Comparison of ENCODE assay signal across 17 mouse cellular contexts in the genomic region with DNA sequence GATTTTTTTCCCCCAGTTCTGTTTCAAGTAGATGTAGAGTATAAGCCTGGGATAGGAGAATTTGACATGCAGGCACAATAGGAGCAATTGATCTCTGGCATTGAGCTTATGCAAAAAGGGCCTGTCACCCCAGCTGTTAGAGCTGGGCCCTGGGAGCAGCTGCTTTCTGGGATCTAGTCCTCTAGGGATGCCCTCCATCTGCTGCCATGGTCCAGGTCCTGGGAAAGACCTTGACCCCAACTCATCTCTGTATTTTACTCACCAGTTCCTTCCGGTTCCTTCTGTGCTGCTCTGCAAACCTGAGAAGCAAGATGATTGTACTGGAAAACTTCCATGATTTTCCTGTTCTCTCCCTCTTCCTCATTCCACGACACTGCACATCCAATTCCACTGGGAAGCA.
DNase-seq lines count a peak whose midpoint lies in the region; ATAC-seq and TF ChIP-seq lines count a peak whose summit lies in the region.
"Had no signal": no experiment of that assay in that cellular context is flagged by ENCODE, and none has a peak within 500 bp of the region (broad histone marks: within the 10 kb centered on the region; RNA-seq: fewer than 3 reads in every experiment).

No protein-coding gene starts in this region.

- peak overlapping the region; percentile 55; the same call in 1 of the 2 replicates for H3K27ac ChIP-seq in cerebellum, adult 2 months (ENCODE audit: insufficient read depth, low read length)
- peak overlapping the region; percentile 73 for H3K27ac ChIP-seq in hindbrain, embryonic 13.5 days
- H3K27ac ChIP-seq: embryonic facial prominence, embryonic 13.5 days; left cerebral cortex, adult 2 months; limb, embryonic 15.5 days had no signal

- H3ac ChIP-seq in myocyte (ENCODE audit: control insufficient read depth, insufficient read length) = no peak overlapping the region

- peaks cover 87% of the 10 kb centered on the region for H3K79me2 ChIP-seq in myocyte (ENCODE audit: control insufficient read depth, insufficient read depth)

- H3K4me3 ChIP-seq in cerebellum, adult 2 months (replicated peaks; ENCODE audit: insufficient read depth, low read depth, low read length) = no peak overlapping the region
- H3K4me3 ChIP-seq in hindbrain, embryonic 13.5 days = no peak overlapping the region
- no peak overlapping the region for H3K4me3 ChIP-seq in myocyte
- H3K4me3 ChIP-seq: embryonic facial prominence, embryonic 13.5 days; left cerebral cortex, adult 2 months; limb, embryonic 15.5 days; megakaryocyte, embryonic 14.5 days had no signal

- 30% methylated on average over 2 of the region's 2 CpGs for WGBS in cerebellum, adult 2 months
- 36% methylated on average over 2 of the region's 2 CpGs for WGBS in hindbrain, embryonic 13.5 days

- H3K4me2 ChIP-seq in hindbrain, embryonic 13.5 days = no peak overlapping the region
- H3K4me2 ChIP-seq in myocyte (ENCODE audit: low read depth) = no peak overlapping the region
- H3K4me2 ChIP-seq: embryonic facial prominence, embryonic 13.5 days; limb, embryonic 15.5 days had no signal

- no peaks in the 10 kb centered on the region for H3K36me3 ChIP-seq in hindbrain, embryonic 13.5 days
- H3K36me3 ChIP-seq in myocyte (ENCODE audit: control insufficient read depth, insufficient read depth) = no peaks in the 10 kb centered on the region
- H3K36me3 ChIP-seq: embryonic facial prominence, embryonic 13.5 days; limb, embryonic 15.5 days had no signal

- no peak for ATAC-seq in cerebellum, adult (ENCODE audit: insufficient number of reproducible peaks, low FRiP score, low TSS enrichment)
- ATAC-seq in hindbrain, embryonic 13.5 days (ENCODE audit: low FRiP score) = no peak

- peaks cover 50% of the 10 kb centered on the region for H3K4me1 ChIP-seq in cerebellum, adult 2 months (ENCODE audit: control insufficient read depth, insufficient read depth, low read length)
- peaks cover 47% of the 10 kb centered on the region for H3K4me1 ChIP-seq in hindbrain, embryonic 13.5 days (replicated peaks)

- no peak for TF ChIP-seq CTCF in cerebellum, adult 2 months (IDR thresholded peaks at IDR 0.05; ENCODE audit: borderline replicate concordance, insufficient read depth, low read depth, low read length)
- TF ChIP-seq CTCF in brain, embryonic 14.5 days (IDR thresholded peaks at IDR 0.05; ENCODE audit: borderline replicate concordance, extremely low read depth, insufficient read depth, insufficient read length) = no peak

- no peaks in the 10 kb centered on the region for H3K9me3 ChIP-seq in hindbrain, embryonic 13.5 days
- H3K9me3 ChIP-seq: embryonic facial prominence, embryonic 13.5 days; limb, embryonic 15.5 days; megakaryocyte, embryonic 14.5 days had no signal

- 0 out of 2 replicates have a peak overlapping the region, but pooled peaks have one; percentile 14 for H3K9ac ChIP-seq in hindbrain, embryonic 13.5 days
- H3K9ac ChIP-seq: embryonic facial prominence, embryonic 13.5 days; limb, embryonic 15.5 days had no signal

- no peak for DNase-seq in cerebellum, adult 2 months
- DNase-seq in brain, embryonic 14.5 days (ENCODE audit: low read depth) = peak; percentile 70
- DNase-seq in testis, postnatal 14 days (ENCODE audit: low spot score) = no peak
- no peak for DNase-seq in gastrocnemius, postnatal 4 days (ENCODE audit: low spot score in 2 of 2)
- no peak for DNase-seq in spleen, adult 12 weeks (ENCODE audit: low spot score)
- DNase-seq: cerebellum, adult 18-20 months; heart, postnatal 14 days; kidney, adult 11 months; kidney, postnatal 25 days; lung, adult 2 months had no signal

- no peak for TF ChIP-seq POLR2A in cerebellum, adult 2 months (IDR thresholded peaks at IDR 0.05; ENCODE audit: borderline replicate concordance, insufficient read depth, low read length)
- no peak for TF ChIP-seq POLR2A in brain, embryonic 14.5 days (IDR thresholded peaks at IDR 0.05; ENCODE audit: borderline replicate concordance, extremely low read depth, insufficient read depth, insufficient read length, poor library complexity, severe bottlenecking)
- TF ChIP-seq POLR2A in myocyte (IDR thresholded peaks at IDR 0.05; ENCODE audit: insufficient read length, low read depth) = no peak

- H3K27me3 ChIP-seq in cerebellum, adult 2 months (ENCODE audit: control insufficient read depth, insufficient read depth, low read length) = no peaks in the 10 kb centered on the region
- H3K27me3 ChIP-seq in hindbrain, embryonic 13.5 days = no peaks in the 10 kb centered on the region
- no peaks in the 10 kb centered on the region for H3K27me3 ChIP-seq in myocyte (ENCODE audit: control insufficient read depth, insufficient read depth, insufficient read length)
- H3K27me3 ChIP-seq: embryonic facial prominence, embryonic 13.5 days; limb, embryonic 15.5 days; megakaryocyte, embryonic 14.5 days had no signal

TF ChIP-seq in myocyte, 11 proteins besides CTCF, POLR2A, EP300 and RAD21:
- TF ChIP-seq MYOD1 (IDR thresholded peaks at IDR 0.05; ENCODE audit: control insufficient read depth in 1 of 3, insufficient read length in 2 of 3, low read depth in 2 of 3) (peak in 2 of 3 experiments; percentile 75 to 80), E2F4 (IDR thresholded peaks at IDR 0.05; ENCODE audit: insufficient read depth) (no peak), MYOG (IDR thresholded peaks at IDR 0.05; ENCODE audit: control insufficient read depth in 1 of 3, insufficient read depth in 1 of 3, insufficient read length in 2 of 3, low read depth in 2 of 3) (peak; percentile 55 to 87 (median 55)), TCF12 (IDR thresholded peaks at IDR 0.05; ENCODE audit: insufficient read depth, poor library complexity, severe bottlenecking) (peak; percentile 77)
